Mouse (Mus musculus) lung, adult 2 months (tissue): ENCODE results near the gene Tsnaxip1.

Source experiments
- CTCF ChIP-seq: fragments of 200-500 bp; IDR thresholded peaks from 2 replicates; pipeline ENCODE4 v1.5.1; 2011; ENCODE audit warnings: mild to moderate bottlenecking, low read length, control low read depth; ENCODE audit not compliant: insufficient read depth
- POLR2A ChIP-seq: fragments of 200-500 bp; IDR thresholded peaks from 2 replicates; pipeline ENCODE4 v1.6.1; 2011; ENCODE audit warnings: low read depth, mild to moderate bottlenecking, control low read depth, low read length, borderline replicate concordance; ENCODE audit errors: extremely low read depth

- TF ChIP-seq POLR2A (no peak), CTCF (no peak)
Measured at GRCm38 (mm10) chr8:105839209-105839608, 11.7 kb downstream of the Tsnaxip1 start.
